Mouse (Mus musculus): ENCODE results near the gene Enox1. TPM values are rescaled to one million over a fixed set of nuclear protein-coding genes. Genes with fewer than 3 reads are reported as not detected.

The Enox1 gene
- polyA plus RNA-seq, 1 experiment from 2014 or later, result 19.6 TPM

DNA sequence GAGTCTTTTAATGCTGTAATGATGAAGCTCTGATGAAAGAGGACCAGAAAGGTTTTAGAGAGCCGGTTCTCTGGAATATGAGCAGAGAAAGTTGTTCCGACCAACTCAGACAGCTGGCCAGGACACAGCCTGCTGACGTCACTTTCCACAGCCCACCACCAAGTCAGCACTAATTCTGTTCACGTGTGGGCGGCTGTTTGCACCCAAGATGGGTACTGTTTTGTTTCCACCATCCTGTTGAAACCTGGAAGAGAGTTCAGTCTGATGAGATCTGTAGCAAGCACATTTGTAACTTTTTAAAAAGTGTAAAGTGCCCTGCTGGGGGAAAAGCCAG is 424.3 kb downstream of the Enox1 start:
- no peaks in the 10 kb centered on the region for H3K4me1 ChIP-seq (ENCODE audit: control insufficient read depth, insufficient read depth, low read length)
- DNase-seq (ENCODE audit: low spot score) (no peak), ATAC-seq (ENCODE audit: insufficient read depth, low FRiP score, low TSS enrichment) (no peak)
- no peaks in the 10 kb centered on the region for H3K9me3 ChIP-seq (ENCODE audit: control insufficient read depth, low read length)
- H3K9ac ChIP-seq (ENCODE audit: low read length), result no peak overlapping the region
- H3K27ac ChIP-seq (ENCODE audit: low read depth, low read length), result no peak overlapping the region
- H3K4me3 ChIP-seq (ENCODE audit: low read depth, low read length), result no peak overlapping the region
- H3K27me3 ChIP-seq (ENCODE audit: control insufficient read depth, insufficient read depth, low read length), result no peaks in the 10 kb centered on the region
- no peak overlapping the region for H3K4me2 ChIP-seq (ENCODE audit: low read depth)
- WGBS, result 54% methylated on average over 5 of the region's 5 CpGs
- H3K36me3 ChIP-seq (ENCODE audit: control insufficient read depth, insufficient read depth, low read length), result no peaks in the 10 kb centered on the region

DNA sequence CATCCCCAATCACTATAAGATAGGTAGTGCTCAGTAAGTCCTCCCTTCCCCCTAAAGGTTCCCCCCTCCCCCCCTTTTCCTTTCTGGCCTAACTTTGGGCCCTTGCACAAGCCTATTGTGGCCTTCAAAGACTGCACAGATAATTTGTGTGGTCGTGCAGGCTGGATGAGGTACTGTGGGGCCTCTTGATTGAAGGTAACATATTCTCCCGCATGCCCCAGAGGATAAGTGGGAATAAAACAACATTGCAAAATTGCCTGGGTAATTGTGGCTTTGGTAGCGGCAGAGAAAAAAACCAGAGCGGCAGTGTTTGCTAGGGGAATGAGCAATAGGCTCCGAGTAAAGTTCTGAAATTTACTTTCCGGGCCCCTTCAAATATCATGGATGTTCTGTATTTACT is 425.1 kb downstream of the Enox1 start:
- WGBS, result 71% methylated on average over 6 of the region's 6 CpGs
- DNase-seq (ENCODE audit: low spot score) (no peak), ATAC-seq (ENCODE audit: insufficient read depth, low FRiP score, low TSS enrichment) (no peak)
- H3K9me3 ChIP-seq (ENCODE audit: control insufficient read depth, low read length), result no peaks in the 10 kb centered on the region
- no peaks in the 10 kb centered on the region for H3K27me3 ChIP-seq (ENCODE audit: control insufficient read depth, insufficient read depth, low read length)
- no peak overlapping the region for H3K4me2 ChIP-seq (ENCODE audit: low read depth)
- H3K9ac ChIP-seq (ENCODE audit: low read length), result no peak overlapping the region
- H3K4me3 ChIP-seq (ENCODE audit: low read depth, low read length), result no peak overlapping the region
- H3K4me1 ChIP-seq (ENCODE audit: control insufficient read depth, insufficient read depth, low read length), result no peaks in the 10 kb centered on the region
- no peaks in the 10 kb centered on the region for H3K36me3 ChIP-seq (ENCODE audit: control insufficient read depth, insufficient read depth, low read length)
- H3K27ac ChIP-seq (ENCODE audit: low read depth, low read length), result no peak overlapping the region

DNA sequence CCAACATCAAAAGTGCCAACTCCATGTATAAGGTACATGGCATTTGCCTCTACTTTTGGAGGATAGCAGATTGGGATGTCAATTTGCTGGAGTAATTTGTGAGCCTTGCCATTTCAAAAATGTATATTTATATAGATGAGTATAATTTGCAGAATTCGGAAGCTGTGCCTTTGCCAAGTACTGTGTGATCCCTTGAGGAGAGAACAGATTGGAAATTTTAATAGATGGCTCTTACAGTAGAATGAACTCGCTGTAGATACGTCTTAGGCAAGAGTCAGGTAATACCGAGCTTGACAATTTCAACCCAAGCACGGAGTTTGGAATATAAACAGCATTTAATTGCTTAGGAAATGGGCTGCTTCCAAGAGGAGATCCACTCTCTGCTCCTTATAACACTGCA is 427.9 kb downstream of the Enox1 start:
- H3K36me3 ChIP-seq (ENCODE audit: control insufficient read depth, insufficient read depth, low read length), result no peaks in the 10 kb centered on the region
- WGBS, result 90% methylated on average over 5 of the region's 5 CpGs
- no peaks in the 10 kb centered on the region for H3K4me1 ChIP-seq (ENCODE audit: control insufficient read depth, insufficient read depth, low read length)
- no peak for DNase-seq (ENCODE audit: low spot score)
- no peak overlapping the region for H3K4me3 ChIP-seq (ENCODE audit: low read depth, low read length)
- no peaks in the 10 kb centered on the region for H3K9me3 ChIP-seq (ENCODE audit: control insufficient read depth, low read length)
- no peak overlapping the region for H3K27ac ChIP-seq (ENCODE audit: low read depth, low read length)
- ATAC-seq (ENCODE audit: insufficient read depth, low FRiP score, low TSS enrichment), result no peak
- no peak overlapping the region for H3K9ac ChIP-seq (ENCODE audit: low read length)
- no peak overlapping the region for H3K4me2 ChIP-seq (ENCODE audit: low read depth)
- H3K27me3 ChIP-seq (ENCODE audit: control insufficient read depth, insufficient read depth, low read length), result no peaks in the 10 kb centered on the region

DNA sequence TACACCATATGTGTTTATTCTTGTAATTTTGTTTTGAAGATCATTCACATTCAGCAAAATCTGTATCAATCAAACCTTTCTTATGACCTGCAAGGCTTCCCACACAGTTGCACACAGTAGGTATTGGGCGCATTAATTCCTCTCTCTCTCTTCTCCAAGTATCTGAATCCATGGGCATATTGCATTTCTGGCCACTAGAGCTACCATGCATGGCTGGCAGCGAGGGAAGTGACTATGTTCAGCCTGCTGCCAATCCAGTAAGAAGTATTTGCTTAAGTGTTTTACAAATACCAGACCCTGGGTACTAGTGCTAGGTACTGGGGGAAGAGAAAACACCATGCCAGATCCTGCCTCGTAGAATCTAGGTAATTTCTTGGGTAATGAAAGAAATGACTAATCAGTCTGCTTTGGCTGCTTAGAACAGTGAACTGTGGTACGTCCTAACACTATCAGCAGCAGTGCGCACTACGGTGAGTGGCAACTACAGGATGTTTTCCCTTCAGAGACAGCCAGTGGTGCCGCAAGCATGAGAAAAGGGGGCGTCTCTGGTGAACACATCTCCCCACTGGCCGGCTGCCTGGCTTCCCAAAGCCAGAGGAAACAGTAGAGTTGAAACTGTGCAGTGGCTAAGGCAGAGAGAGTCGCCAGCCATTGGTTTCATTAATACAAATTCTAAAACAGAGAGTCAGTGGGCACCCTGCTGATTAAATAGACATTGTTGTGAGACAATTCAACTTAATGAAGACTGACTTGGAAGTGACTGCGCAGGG is 428.7 kb downstream of the Enox1 start:
- Histone ChIP-seq H3K4me3 (ENCODE audit: low read depth, low read length) (no peak overlapping the region), H3K27me3 (ENCODE audit: control insufficient read depth, insufficient read depth, low read length) (no peaks in the 10 kb centered on the region), H3K9me3 (ENCODE audit: control insufficient read depth, low read length) (no peaks in the 10 kb centered on the region), H3K9ac (ENCODE audit: low read length) (no peak overlapping the region), H3K27ac (ENCODE audit: low read depth, low read length) (no peak overlapping the region), H3K36me3 (ENCODE audit: control insufficient read depth, insufficient read depth, low read length) (no peaks in the 10 kb centered on the region), H3K4me2 (ENCODE audit: low read depth) (no peak overlapping the region), H3K4me1 (ENCODE audit: control insufficient read depth, insufficient read depth, low read length) (no peaks in the 10 kb centered on the region)
- no peak for ATAC-seq (ENCODE audit: insufficient read depth, low FRiP score, low TSS enrichment)
- DNase-seq (ENCODE audit: low spot score), result no peak
- WGBS, result 62% methylated on average over 11 of the region's 11 CpGs

DNA sequence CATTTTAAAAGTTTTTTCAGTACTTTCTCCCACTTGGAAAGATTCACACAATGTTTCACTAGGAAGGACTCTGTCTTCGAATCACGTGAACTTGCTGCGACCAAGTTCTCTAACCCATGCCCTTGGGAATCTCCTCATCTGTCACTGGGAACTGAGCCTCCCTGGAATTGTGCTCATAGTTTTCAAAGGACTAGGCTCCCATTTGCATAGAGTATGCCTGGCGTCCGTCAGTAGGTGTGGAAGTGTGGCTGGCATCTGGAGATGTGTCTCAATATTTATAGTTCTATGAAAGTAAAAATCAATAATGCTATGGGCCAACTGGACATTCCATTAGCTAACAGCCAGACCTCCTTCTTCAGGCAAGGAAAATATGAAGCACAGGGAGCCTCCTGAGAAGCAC is 429.5 kb downstream of the Enox1 start:
- Histone ChIP-seq H3K9me3 (ENCODE audit: control insufficient read depth, low read length) (no peaks in the 10 kb centered on the region), H3K4me3 (ENCODE audit: low read depth, low read length) (no peak overlapping the region), H3K9ac (ENCODE audit: low read length) (no peak overlapping the region), H3K36me3 (ENCODE audit: control insufficient read depth, insufficient read depth, low read length) (no peaks in the 10 kb centered on the region), H3K4me2 (ENCODE audit: low read depth) (no peak overlapping the region), H3K27ac (ENCODE audit: low read depth, low read length) (no peak overlapping the region), H3K27me3 (ENCODE audit: control insufficient read depth, insufficient read depth, low read length) (no peaks in the 10 kb centered on the region), H3K4me1 (ENCODE audit: control insufficient read depth, insufficient read depth, low read length) (no peaks in the 10 kb centered on the region)
- ATAC-seq (ENCODE audit: insufficient read depth, low FRiP score, low TSS enrichment) (no peak), DNase-seq (ENCODE audit: low spot score) (no peak)
- 57% methylated on average over 5 of the region's 5 CpGs for WGBS

DNA sequence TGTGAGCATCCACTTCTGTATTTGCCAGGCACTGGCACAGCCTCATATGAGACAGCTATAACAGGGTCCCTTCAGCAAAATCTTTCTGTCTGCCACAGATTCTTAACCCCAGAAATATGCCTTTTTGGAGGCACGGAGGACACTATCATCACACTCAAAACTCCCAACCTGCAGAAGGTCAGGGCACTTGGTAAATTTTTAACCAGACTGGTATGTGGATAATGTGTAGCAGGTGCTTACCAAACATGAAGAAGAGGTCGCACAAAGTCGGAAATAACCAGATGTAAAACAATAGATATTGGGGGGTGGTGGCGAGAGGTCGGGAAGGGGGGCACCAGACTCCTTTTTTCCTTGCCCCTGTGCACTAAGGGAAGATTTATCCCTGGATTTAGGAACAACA is 430.6 kb downstream of the Enox1 start:
- H3K36me3 ChIP-seq (ENCODE audit: control insufficient read depth, insufficient read depth, low read length), result no peaks in the 10 kb centered on the region
- ATAC-seq (ENCODE audit: insufficient read depth, low FRiP score, low TSS enrichment), result no peak

GRCm38 (mm10) chr14:77593136-77593838 is 436.7 kb downstream of the Enox1 start:
- no peak overlapping the region for H3K27ac ChIP-seq (ENCODE audit: low read depth, low read length)
- 48% methylated on average over 11 of the region's 11 CpGs for WGBS
- H3K4me3 ChIP-seq (ENCODE audit: low read depth, low read length), result no peak overlapping the region
- no peaks in the 10 kb centered on the region for H3K36me3 ChIP-seq (ENCODE audit: control insufficient read depth, insufficient read depth, low read length)
- DNase-seq (ENCODE audit: low spot score) (peak; percentile 50), ATAC-seq (ENCODE audit: insufficient read depth, low FRiP score, low TSS enrichment) (peak; percentile 75)
- H3K27me3 ChIP-seq (ENCODE audit: control insufficient read depth, insufficient read depth, low read length), result no peaks in the 10 kb centered on the region
- H3K9ac ChIP-seq (ENCODE audit: low read length), result no peak overlapping the region
- no peaks in the 10 kb centered on the region for H3K4me1 ChIP-seq (ENCODE audit: control insufficient read depth, insufficient read depth, low read length)
- H3K9me3 ChIP-seq (ENCODE audit: control insufficient read depth, low read length), result no peaks in the 10 kb centered on the region
- H3K4me2 ChIP-seq (ENCODE audit: low read depth), result no peak overlapping the region

More for the DNA sequence above, 430.6 kb downstream of the Enox1 start:
- H3K27me3 ChIP-seq (ENCODE audit: control insufficient read depth, insufficient read depth, low read length), result no peaks in the 10 kb centered on the region
- no peak overlapping the region for H3K9ac ChIP-seq (ENCODE audit: low read length)
- H3K4me2 ChIP-seq (ENCODE audit: low read depth), result no peak overlapping the region
- DNase-seq (ENCODE audit: low spot score), result no peak
- H3K27ac ChIP-seq (ENCODE audit: low read depth, low read length), result no peak overlapping the region
- H3K4me1 ChIP-seq (ENCODE audit: control insufficient read depth, insufficient read depth, low read length), result no peaks in the 10 kb centered on the region
- 75% methylated on average over 5 of the region's 5 CpGs for WGBS
- H3K4me3 ChIP-seq (ENCODE audit: low read depth, low read length), result no peak overlapping the region
- no peaks in the 10 kb centered on the region for H3K9me3 ChIP-seq (ENCODE audit: control insufficient read depth, low read length)

DNA sequence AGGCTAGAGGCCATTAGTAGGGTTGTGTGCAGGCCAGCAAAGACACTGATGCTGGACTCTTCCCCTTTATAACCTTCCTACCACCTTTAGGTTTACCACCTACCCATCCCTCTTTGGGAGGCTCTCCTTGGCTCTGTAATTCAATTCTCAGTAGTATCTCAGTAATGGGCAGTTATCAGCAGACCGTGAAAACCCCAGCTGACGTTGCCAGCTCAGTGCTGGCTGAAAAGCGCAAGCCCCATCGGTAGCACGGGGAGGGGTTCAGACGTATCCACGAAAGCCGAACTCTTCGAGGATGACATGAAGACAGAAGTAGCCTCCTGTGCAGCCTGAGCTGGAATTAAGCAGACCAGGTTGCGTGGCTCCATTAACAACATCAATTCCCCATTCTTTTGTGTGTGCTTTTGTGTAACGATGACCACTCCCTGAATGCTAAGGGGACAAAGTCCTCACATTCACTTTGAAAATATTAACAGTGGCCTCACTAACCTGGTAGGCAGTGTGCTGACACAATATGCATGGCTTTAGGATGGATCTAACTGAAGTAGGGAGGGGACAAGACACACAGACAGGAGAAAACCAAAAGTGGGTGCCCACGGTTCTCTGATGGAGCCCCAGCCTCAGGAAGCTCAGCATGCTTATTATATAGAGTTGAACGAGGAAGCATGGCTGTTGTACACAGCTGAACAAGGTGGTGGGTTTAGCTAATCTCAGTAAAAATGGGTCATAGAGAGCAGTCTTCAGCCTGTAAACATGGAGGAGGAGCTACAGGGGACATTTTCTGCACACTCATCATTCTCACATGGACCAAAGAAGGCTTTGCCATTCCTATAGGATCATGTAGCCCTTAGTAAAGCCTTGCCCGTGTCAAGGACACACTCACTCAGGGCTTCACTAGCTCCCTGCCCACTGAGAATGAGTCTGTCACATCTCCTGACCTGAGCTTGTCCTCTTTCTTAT is 439.9 kb downstream of the Enox1 start:
- H3K27me3 ChIP-seq (ENCODE audit: control insufficient read depth, insufficient read depth, low read length), result no peaks in the 10 kb centered on the region
- no peaks in the 10 kb centered on the region for H3K4me1 ChIP-seq (ENCODE audit: control insufficient read depth, insufficient read depth, low read length)
- no peak overlapping the region for H3K4me3 ChIP-seq (ENCODE audit: low read depth, low read length)
- no peaks in the 10 kb centered on the region for H3K36me3 ChIP-seq (ENCODE audit: control insufficient read depth, insufficient read depth, low read length)
- 84% methylated on average over 14 of the region's 14 CpGs for WGBS
- H3K9me3 ChIP-seq (ENCODE audit: control insufficient read depth, low read length), result no peaks in the 10 kb centered on the region
- DNase-seq (ENCODE audit: low spot score), result no peak
- H3K27ac ChIP-seq (ENCODE audit: low read depth, low read length), result no peak overlapping the region
- H3K9ac ChIP-seq (ENCODE audit: low read length), result no peak overlapping the region
- H3K4me2 ChIP-seq (ENCODE audit: low read depth), result no peak overlapping the region
- no peak for ATAC-seq (ENCODE audit: insufficient read depth, low FRiP score, low TSS enrichment)
